Mouse (Mus musculus) mouse trophoblast stem cell (cell line): ENCODE measurements around the gene Prdx6b.

ENCODE experiments used
- in situ Hi-C, 2 experiments: fragments of 300-500 bp; cut with MseI, MboI; formaldehyde crosslinking; loops; 2 replicates in 1 of 2; 3 replicates in 1 of 2; pipeline ENCODE4 v1.15.1; 2025

Prdx6b gene

GRCm38 (mm10) chr2:80292172-80292571 lies at the start of gene Prdx6b:
Gene Prdx6b (plus strand): TSS chr2:80292472.
- in situ Hi-C loops, result no loop called here

- in situ Hi-C loops, result no loop called here
Observed at GRCm38 (mm10) chr2:80247466-80247865, 44.8 kb upstream of the Prdx6b start.

GRCm38 (mm10) chr2:80247868-80248267 lies 44.4 kb upstream of the Prdx6b start:
- in situ Hi-C loops, result no loop called here

- in situ Hi-C loops, result no loop called here
Observed at GRCm38 (mm10) chr2:80259888-80260672, 32.2 kb upstream of the Prdx6b start.

GRCm38 (mm10) chr2:80266894-80267293 lies 25.4 kb upstream of the Prdx6b start:
- in situ Hi-C loops, result loop anchor here (5.0 kb wide), 1 partner anchor 400 kb away; no protein-coding TSS in a partner anchor

- in situ Hi-C loops, result loop anchor here (5.0 kb wide), 1 partner anchor 401 kb away; no protein-coding TSS in a partner anchor
Observed at GRCm38 (mm10) chr2:80268053-80268452, 24.2 kb upstream of the Prdx6b start.

GRCm38 (mm10) chr2:80271431-80271830 lies 20.8 kb upstream of the Prdx6b start:
- in situ Hi-C loops, result no loop called here

- in situ Hi-C loops, result no loop called here
Observed at GRCm38 (mm10) chr2:80273038-80273437, 19.2 kb upstream of the Prdx6b start.

GRCm38 (mm10) chr2:80273763-80274162 lies 18.5 kb upstream of the Prdx6b start:
- in situ Hi-C loops, result no loop called here

- in situ Hi-C loops, result no loop called here
Observed at GRCm38 (mm10) chr2:80275136-80275535, 17.1 kb upstream of the Prdx6b start.

- in situ Hi-C loops, result no loop called here
Observed at GRCm38 (mm10) chr2:80282214-80282613, 10.1 kb upstream of the Prdx6b start.

GRCm38 (mm10) chr2:80286397-80286796 lies 5.9 kb upstream of the Prdx6b start:
- in situ Hi-C loops, result no loop called here

- in situ Hi-C loops, result no loop called here
Observed at GRCm38 (mm10) chr2:80298334-80298733, 6.1 kb downstream of the Prdx6b start.

- in situ Hi-C loops, result no loop called here
Observed at GRCm38 (mm10) chr2:80300806-80301205, 8.5 kb downstream of the Prdx6b start.

GRCm38 (mm10) chr2:80303957-80304356 lies 11.7 kb downstream of the Prdx6b start:
- in situ Hi-C loops, result no loop called here

GRCm38 (mm10) chr2:80307701-80308100 lies 15.4 kb downstream of the Prdx6b start:
- in situ Hi-C loops, result no loop called here

GRCm38 (mm10) chr2:80309775-80310174 lies 17.5 kb downstream of the Prdx6b start:
- in situ Hi-C loops, result no loop called here

- in situ Hi-C loops, result no loop called here
Observed at GRCm38 (mm10) chr2:80310772-80311171, 18.5 kb downstream of the Prdx6b start.

GRCm38 (mm10) chr2:80311350-80311749 lies 19.1 kb downstream of the Prdx6b start:
- in situ Hi-C loops, result no loop called here

GRCm38 (mm10) chr2:80314201-80314600 lies 21.9 kb downstream of the Prdx6b start:
- in situ Hi-C loops, result no loop called here

- in situ Hi-C loops, result no loop called here
Observed at GRCm38 (mm10) chr2:80314854-80315241, 22.6 kb downstream of the Prdx6b start.

- in situ Hi-C loops, result no loop called here
Observed at GRCm38 (mm10) chr2:80315242-80316161, 23.2 kb downstream of the Prdx6b start, which contains the start of gene Dnajc10. Gene Dnajc10 (plus strand): TSS chr2:80315466.
